Comparison of ENCODE assay signal across 10 mouse cellular contexts in the genomic region with DNA sequence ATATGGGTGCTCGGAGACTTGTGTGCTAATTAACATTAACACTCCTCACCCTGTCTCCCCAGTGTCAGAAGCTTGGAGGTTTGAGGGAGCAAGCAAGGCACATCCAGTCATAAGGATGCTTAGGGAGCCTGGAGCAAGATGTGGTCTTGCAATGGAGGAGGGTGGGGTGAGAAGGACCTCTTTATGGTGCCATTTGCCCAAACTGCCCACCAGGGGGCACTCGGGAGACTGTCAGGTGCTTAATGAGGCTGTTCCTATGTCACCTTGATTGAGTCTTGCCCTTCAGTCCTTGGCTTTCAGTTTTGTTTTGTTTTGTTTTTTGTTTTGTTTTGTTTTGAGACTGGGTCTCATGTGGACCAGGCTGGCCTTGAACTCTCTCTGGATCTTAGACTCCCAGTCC.
A peak's percentile ranks its signal among the peaks of the same experiment; 100 is the strongest.
DNase-seq lines count a peak whose midpoint lies in the region; ATAC-seq and TF ChIP-seq lines count a peak whose summit lies in the region.
"Had no signal": no experiment of that assay in that cellular context is flagged by ENCODE, and none has a peak within 500 bp of the region (broad histone marks: within the 10 kb centered on the region; RNA-seq: fewer than 3 reads in every experiment).

No protein-coding gene starts in this region.

- peak; percentile 79 for TF ChIP-seq CTCF in heart, adult 2 months (IDR thresholded peaks at IDR 0.05)
- peak; percentile 73 for TF ChIP-seq CTCF in kidney, postnatal 0 days (IDR thresholded peaks at IDR 0.05; ENCODE audit: low read depth)

- H3K4me2 ChIP-seq in heart, embryonic 11.5 days = no peak overlapping the region
- no peak overlapping the region for H3K4me2 ChIP-seq in kidney, postnatal 0 days (ENCODE audit: low read length)
- H3K4me2 ChIP-seq: embryonic facial prominence, embryonic 13.5 days; liver, embryonic 15.5 days had no signal

- H3K9ac ChIP-seq in heart, adult 2 months (ENCODE audit: low read depth, low read length) = no peak overlapping the region
- H3K9ac ChIP-seq in heart, embryonic 11.5 days (ENCODE audit: low read depth, low read length) = no peak overlapping the region
- H3K9ac ChIP-seq in kidney, postnatal 0 days (ENCODE audit: low read depth, low read length) = no peak overlapping the region
- H3K9ac ChIP-seq: embryonic facial prominence, embryonic 13.5 days; liver, embryonic 15.5 days had no signal

- no peaks in the 10 kb centered on the region for H3K27me3 ChIP-seq in heart, adult 2 months (ENCODE audit: control insufficient read depth, insufficient read depth, low read length)
- no peaks in the 10 kb centered on the region for H3K27me3 ChIP-seq in heart, embryonic 11.5 days (ENCODE audit: control insufficient read depth, insufficient read depth, low read length)
- H3K27me3 ChIP-seq in kidney, postnatal 0 days (ENCODE audit: insufficient read depth, low read length) = no peaks in the 10 kb centered on the region
- H3K27me3 ChIP-seq: embryonic facial prominence, embryonic 13.5 days; liver, embryonic 15.5 days had no signal

- H3K4me1 ChIP-seq in heart, adult 2 months (ENCODE audit: control insufficient read depth, insufficient read depth, low read length) = no peaks in the 10 kb centered on the region
- H3K4me1 ChIP-seq in heart, embryonic 11.5 days (ENCODE audit: control insufficient read depth, insufficient read depth, low read length) = no peaks in the 10 kb centered on the region
- H3K4me1 ChIP-seq in kidney, postnatal 0 days (replicated peaks; ENCODE audit: insufficient read depth, low read length) = no peaks in the 10 kb centered on the region
- H3K4me1 ChIP-seq: embryonic facial prominence, embryonic 13.5 days; liver, embryonic 15.5 days had no signal

- no peaks in the 10 kb centered on the region for H3K36me3 ChIP-seq in heart, adult 2 months (ENCODE audit: control insufficient read depth, insufficient read depth, low read length)
- H3K36me3 ChIP-seq in heart, embryonic 11.5 days (ENCODE audit: control insufficient read depth, insufficient read depth, low read length) = no peaks in the 10 kb centered on the region
- H3K36me3 ChIP-seq in kidney, postnatal 0 days (ENCODE audit: insufficient read depth, low read length) = no peaks in the 10 kb centered on the region
- H3K36me3 ChIP-seq: embryonic facial prominence, embryonic 13.5 days; liver, embryonic 15.5 days had no signal

- no peaks in the 10 kb centered on the region for H3K79me2 ChIP-seq in heart, adult 2 months (replicated peaks; ENCODE audit: control insufficient read depth, insufficient read depth, low read length)

- peak; percentile 51 to 53 for DNase-seq in heart, adult 2 months
- peak; percentile 42 for DNase-seq in right cerebral cortex, postnatal 4 days
- no peak for DNase-seq in right cerebral cortex, postnatal 14 days
- peak; percentile 51 for DNase-seq in cerebellum, adult 8-10 months
- peak; percentile 52 for DNase-seq in kidney, postnatal 0 days (ENCODE audit: low spot score)
- no peak for DNase-seq in urinary bladder, postnatal 4 days (ENCODE audit: low spot score in 2 of 2)

- 48% methylated on average over 2 of the region's 2 CpGs for WGBS in heart, adult 2 months
- 45% methylated on average over 2 of the region's 2 CpGs for WGBS in heart, embryonic 11.5 days (ENCODE audit: insufficient replicate concordance)
- 40% methylated on average over 2 of the region's 2 CpGs for WGBS in kidney, postnatal 0 days

- no peaks in the 10 kb centered on the region for H3K9me3 ChIP-seq in heart, embryonic 11.5 days (replicated peaks; ENCODE audit: control insufficient read depth, low read length)
- H3K9me3 ChIP-seq in kidney, postnatal 0 days (replicated peaks; ENCODE audit: low read length) = no peaks in the 10 kb centered on the region
- H3K9me3 ChIP-seq: embryonic facial prominence, embryonic 13.5 days; liver, embryonic 15.5 days had no signal

- no peak for TF ChIP-seq EP300 in heart, adult 2 months (IDR thresholded peaks at IDR 0.05; ENCODE audit: insufficient read depth, low read depth, low read length)

- H3K27ac ChIP-seq in heart, adult 2 months = no peak overlapping the region
- H3K27ac ChIP-seq in heart, embryonic 11.5 days (ENCODE audit: low read depth, low read length) = no peak overlapping the region
- H3K27ac ChIP-seq in kidney, postnatal 0 days = no peak overlapping the region
- H3K27ac ChIP-seq: embryonic facial prominence, embryonic 13.5 days; liver, embryonic 15.5 days had no signal

- TF ChIP-seq POLR2A in heart, adult 2 months (IDR thresholded peaks at IDR 0.05; ENCODE audit: insufficient read depth, low read depth, low read length) = no peak

- H3K4me3 ChIP-seq in heart, adult 2 months = no peak overlapping the region
- H3K4me3 ChIP-seq in heart, embryonic 11.5 days (ENCODE audit: low read depth, low read length) = no peak overlapping the region
- H3K4me3 ChIP-seq in kidney, postnatal 0 days (replicated peaks; ENCODE audit: low read depth, low read length) = no peak overlapping the region
- H3K4me3 ChIP-seq: embryonic facial prominence, embryonic 13.5 days; liver, embryonic 15.5 days had no signal

- ATAC-seq in heart, embryonic 11.5 days (replicated peaks; ENCODE audit: insufficient number of reproducible peaks, low FRiP score, low TSS enrichment) = no peak
- no peak for ATAC-seq in kidney, postnatal 0 days (replicated peaks; ENCODE audit: low FRiP score, low read depth)
- ATAC-seq in neutrophil, adult 5-6 weeks (ENCODE audit: extremely low read depth, insufficient number of reproducible peaks, low FRiP score, poor library complexity, severe bottlenecking) = peak; percentile 85

- intact Hi-C loops in heart, adult 2 months (cut with DNase I) = loop anchor here (2.0 kb wide), 1 partner anchor 78 kb away; no protein-coding TSS in a partner anchor

Comparison
In these comparisons a context has a peak if more than half of its experiments do, and no peak if none do; other contexts are left out.
1. DNase-seq: peak in heart, adult 2 months (2 of 2), right cerebral cortex, postnatal 4 days (single experiment), cerebellum, adult 8-10 months (single experiment) and kidney, postnatal 0 days (single experiment); none in right cerebral cortex, postnatal 14 days (single experiment) and urinary bladder, postnatal 4 days (0 of 2).